Mouse (Mus musculus) hindlimb bud, embryonic 11.5 days (tissue): Measurements from ENCODE around the gene Ggta1.
"Not testable (repeated sequence)": the region's sequence is repeated elsewhere in the genome, so short reads cannot be mapped to it uniquely, and the experiment has no call there.

Experiments used
- DNase-seq: peaks from one replicate; pipeline ENCODE4 v3.0.0-alpha.2; 2012; ENCODE audit warnings: low read depth, low spot score; ENCODE audit errors: extremely low spot score

Ggta1 gene

GRCm38 (mm10) chr2:35461131-35461947 is 1.7 kb downstream of the Ggta1 start:
- no peak for DNase-seq

GRCm38 (mm10) chr2:35460378-35460880 is 2.6 kb downstream of the Ggta1 start:
- DNase-seq: no peak

- DNase-seq: no peak
Observed at GRCm38 (mm10) chr2:35459316-35459715, 3.7 kb downstream of the Ggta1 start.

- DNase-seq: no peak
Observed at GRCm38 (mm10) chr2:35458421-35458820, 4.6 kb downstream of the Ggta1 start.

GRCm38 (mm10) chr2:35453736-35454135 is 9.3 kb downstream of the Ggta1 start:
- DNase-seq: no peak

- not testable (repeated sequence) for DNase-seq
Observed at GRCm38 (mm10) chr2:35452695-35453094, 10.3 kb downstream of the Ggta1 start.

GRCm38 (mm10) chr2:35451484-35452050 is 11.5 kb downstream of the Ggta1 start:
- no peak for DNase-seq

- no peak for DNase-seq
Observed at GRCm38 (mm10) chr2:35450856-35451255, 12.2 kb downstream of the Ggta1 start.

GRCm38 (mm10) chr2:35449687-35450622 is 13.1 kb downstream of the Ggta1 start:
- DNase-seq: no peak

GRCm38 (mm10) chr2:35448914-35449670 is 13.9 kb downstream of the Ggta1 start:
- DNase-seq: no peak

- DNase-seq: no peak
Observed at GRCm38 (mm10) chr2:35448215-35448913, 14.7 kb downstream of the Ggta1 start.

GRCm38 (mm10) chr2:35447453-35447852 is 15.6 kb downstream of the Ggta1 start:
- DNase-seq: no peak

GRCm38 (mm10) chr2:35446798-35447197 is 16.2 kb downstream of the Ggta1 start:
- DNase-seq: no peak

GRCm38 (mm10) chr2:35446300-35446699 is 16.7 kb downstream of the Ggta1 start:
- no peak for DNase-seq

- no peak for DNase-seq
Observed at GRCm38 (mm10) chr2:35445610-35446009, 17.4 kb downstream of the Ggta1 start.

- no peak for DNase-seq
Observed at GRCm38 (mm10) chr2:35444764-35445262, 18.2 kb downstream of the Ggta1 start.

GRCm38 (mm10) chr2:35443981-35444763 is 18.9 kb downstream of the Ggta1 start:
- DNase-seq: no peak

- peak; percentile 54 for DNase-seq
Observed at GRCm38 (mm10) chr2:35443325-35443724, 19.7 kb downstream of the Ggta1 start.

- DNase-seq: no peak
Observed at GRCm38 (mm10) chr2:35442079-35442478, 21.0 kb downstream of the Ggta1 start.
